Mouse (Mus musculus): ENCODE results near the gene Nipbl. TPM values are rescaled to one million over a fixed set of nuclear protein-coding genes. Genes with fewer than 3 reads are reported as not detected.
"Not testable (repeated sequence)": the region's sequence is repeated elsewhere in the genome, so short reads cannot be mapped to it uniquely, and the experiment has no call there.

The Nipbl gene
- total RNA-seq (2014; fragmentation: Nextera tagmentation) (52.5 and 57.2 TPM in 2 replicates), total RNA-seq (2017) (48.6 and 61.0 TPM in 2 replicates)

- peak; percentile 67 for ATAC-seq (replicated peaks; ENCODE audit: low FRiP score, low TSS enrichment, poor library complexity, severe bottlenecking)
Observed at GRCm38 (mm10) chr15:8443926-8444889, at the start of gene Nipbl. Gene Nipbl (minus strand): TSS chr15:8444463.

GRCm38 (mm10) chr15:8485261-8485660 is 41.0 kb upstream of the Nipbl start:
- ATAC-seq (replicated peaks; ENCODE audit: low FRiP score, low TSS enrichment, poor library complexity, severe bottlenecking): no peak

DNA sequence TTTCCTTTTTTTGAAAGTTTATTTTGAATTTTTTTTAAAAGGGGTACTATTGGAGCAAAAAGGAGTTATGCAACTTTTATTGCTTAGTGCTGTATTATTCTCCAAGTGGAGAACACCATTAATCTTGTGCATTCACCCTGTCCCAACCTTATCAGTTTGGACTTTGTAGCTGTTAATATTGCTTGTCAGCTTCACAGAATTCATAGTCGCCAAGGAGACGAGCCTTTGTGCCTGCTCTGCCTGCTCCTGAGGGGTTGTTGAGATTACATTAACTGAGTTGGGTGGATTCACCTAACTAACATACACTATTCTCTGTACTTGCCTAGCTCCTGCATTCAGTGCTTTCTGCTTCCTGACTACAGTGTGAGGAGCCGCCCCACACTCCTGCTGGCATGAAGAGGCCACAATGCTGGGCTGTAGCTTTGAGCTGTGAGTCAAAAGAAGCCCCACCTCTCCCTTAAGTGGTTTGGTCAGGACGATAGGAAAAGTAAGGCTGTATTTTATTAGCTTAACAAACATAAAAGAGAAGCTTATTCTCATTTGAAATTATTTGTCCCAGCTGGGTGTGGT is 24.8 kb upstream of the Nipbl start:
- ATAC-seq (replicated peaks; ENCODE audit: low FRiP score, low TSS enrichment, poor library complexity, severe bottlenecking): no peak

DNA sequence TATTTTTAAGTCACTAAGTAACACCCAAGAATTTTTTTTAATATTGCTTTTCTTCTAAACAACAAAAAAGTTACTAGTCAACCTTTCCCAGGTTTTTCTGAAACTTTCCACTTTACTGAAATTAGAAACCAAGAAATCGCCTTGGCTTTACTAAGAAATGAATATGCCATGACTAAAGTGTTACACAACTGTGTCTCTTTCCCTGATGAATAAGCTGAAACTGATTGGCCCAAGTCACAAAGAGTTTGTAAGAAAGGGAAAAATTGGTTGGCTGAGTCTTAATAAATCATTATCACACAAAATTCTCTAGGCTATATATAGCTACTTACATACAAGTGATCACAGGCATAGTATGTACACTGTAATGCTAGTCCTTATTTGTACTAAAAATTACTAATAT is 19.3 kb upstream of the Nipbl start:
- ATAC-seq (replicated peaks; ENCODE audit: low FRiP score, low TSS enrichment, poor library complexity, severe bottlenecking): no peak

- no peak for ATAC-seq (replicated peaks; ENCODE audit: low FRiP score, low TSS enrichment, poor library complexity, severe bottlenecking)
Observed at GRCm38 (mm10) chr15:8462780-8463179, 18.5 kb upstream of the Nipbl start.

DNA sequence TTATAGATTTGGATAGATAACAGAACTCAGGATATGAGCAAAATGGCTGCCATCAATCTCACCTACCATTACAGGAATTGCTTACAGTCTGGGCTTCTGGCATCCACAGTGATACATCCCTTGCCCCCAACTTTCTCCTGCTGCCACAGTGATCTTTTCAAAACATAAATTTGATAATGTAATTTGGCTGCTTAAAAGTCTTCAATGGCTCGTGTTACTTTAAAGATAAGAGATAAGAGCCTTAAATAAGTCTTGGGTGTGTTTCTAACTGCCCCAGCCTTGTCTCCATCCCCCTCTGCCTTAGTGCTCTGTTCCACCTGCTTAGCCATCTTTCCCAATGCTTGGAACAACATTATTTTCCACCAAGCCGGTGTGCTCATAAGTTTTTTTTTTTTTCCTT is 16.6 kb upstream of the Nipbl start:
- peak; percentile 37; the same call in 1 of the 2 replicates for ATAC-seq (replicated peaks; ENCODE audit: low FRiP score, low TSS enrichment, poor library complexity, severe bottlenecking)

DNA sequence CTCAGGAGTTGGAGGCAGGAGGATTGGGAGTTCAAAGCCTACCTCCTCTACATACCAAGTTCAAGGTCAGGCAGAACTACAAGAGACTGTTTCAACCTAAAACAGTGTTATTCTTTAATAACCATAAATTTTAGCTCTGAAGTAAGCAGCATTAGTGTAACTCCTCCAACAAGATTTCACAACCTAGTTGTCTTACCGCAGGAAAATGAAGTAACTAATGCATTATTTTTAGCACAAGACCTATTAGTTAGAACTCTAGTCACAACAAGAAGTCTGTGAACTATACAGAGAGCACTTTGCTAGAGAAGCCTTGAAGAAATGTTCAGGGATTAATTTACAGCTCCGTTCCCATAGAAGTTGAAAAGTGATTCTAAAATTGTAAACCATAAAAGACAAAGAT is 15.7 kb upstream of the Nipbl start:
- ATAC-seq (replicated peaks; ENCODE audit: low FRiP score, low TSS enrichment, poor library complexity, severe bottlenecking): no peak

- ATAC-seq (replicated peaks; ENCODE audit: low FRiP score, low TSS enrichment, poor library complexity, severe bottlenecking): not testable (repeated sequence)
Observed at GRCm38 (mm10) chr15:8456223-8456622, 12.0 kb upstream of the Nipbl start.

GRCm38 (mm10) chr15:8455486-8455885 is 11.2 kb upstream of the Nipbl start:
- ATAC-seq (replicated peaks; ENCODE audit: low FRiP score, low TSS enrichment, poor library complexity, severe bottlenecking): no peak

DNA sequence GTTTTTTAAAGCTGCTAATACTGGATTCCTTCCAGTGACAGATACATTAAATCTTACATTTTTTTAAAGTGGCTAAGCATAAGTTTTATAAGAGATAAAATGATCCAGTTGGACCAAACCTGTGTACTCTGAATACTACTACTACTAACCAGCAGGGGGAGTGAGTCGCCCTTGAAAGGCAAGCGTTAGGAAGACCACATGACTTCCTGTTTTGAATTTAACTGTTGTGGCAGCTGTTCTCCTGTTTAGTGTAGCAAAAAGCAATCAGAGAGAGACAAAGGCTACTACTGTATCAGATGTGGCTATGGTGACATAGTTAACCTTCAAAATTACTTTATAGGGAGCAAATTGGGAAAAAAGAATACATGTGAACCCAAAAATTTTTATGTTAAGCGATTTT is 6.8 kb upstream of the Nipbl start:
- peak; percentile 87 for ATAC-seq (replicated peaks; ENCODE audit: low FRiP score, low TSS enrichment, poor library complexity, severe bottlenecking)

DNA sequence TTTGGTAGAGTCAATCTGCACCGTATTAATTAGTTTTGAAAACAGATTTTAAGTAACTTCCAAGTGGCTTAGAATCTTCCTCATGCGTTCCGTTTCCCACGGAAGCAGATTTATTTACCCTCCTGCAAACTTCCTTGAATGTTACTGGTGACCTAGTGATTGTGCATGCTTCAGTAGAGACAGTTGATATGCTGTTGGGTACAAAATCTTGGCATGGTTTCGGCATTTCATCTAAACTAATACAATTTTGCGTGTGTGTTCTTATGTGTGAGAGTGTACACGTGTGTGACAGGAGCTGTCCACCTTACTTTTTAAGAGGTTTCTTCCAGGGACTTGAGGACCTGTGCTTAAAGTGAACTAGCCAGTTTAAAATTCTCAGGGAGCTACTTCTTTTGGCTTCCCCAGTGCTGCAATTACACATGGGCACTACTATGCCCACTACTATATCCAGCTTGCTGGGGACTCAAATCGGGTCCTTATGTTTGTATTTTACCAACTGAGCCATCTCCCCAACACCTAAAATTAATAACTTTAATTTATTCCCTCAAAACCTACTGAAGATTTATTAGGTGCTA is 3.0 kb upstream of the Nipbl start:
- no peak for ATAC-seq (replicated peaks; ENCODE audit: low FRiP score, low TSS enrichment, poor library complexity, severe bottlenecking)

DNA sequence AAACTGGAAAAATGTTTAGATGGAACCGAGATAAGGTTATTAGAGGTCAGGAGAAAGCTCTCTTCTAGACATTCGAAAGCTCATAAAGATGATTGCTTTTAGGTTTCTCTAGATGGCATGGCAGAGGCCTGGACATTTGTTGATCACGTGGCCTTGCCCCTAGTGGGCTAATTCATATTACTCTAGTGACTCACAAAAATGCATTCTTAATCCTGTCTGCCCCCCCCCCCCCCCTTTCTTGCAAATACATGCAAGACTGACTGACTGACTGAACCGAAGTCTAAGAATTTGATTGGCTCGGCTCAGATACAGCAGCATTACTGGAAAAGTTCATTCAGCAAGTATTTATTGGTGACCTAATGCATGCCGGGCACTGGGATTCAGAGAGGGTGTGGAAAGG is 2.2 kb upstream of the Nipbl start:
- ATAC-seq (replicated peaks; ENCODE audit: low FRiP score, low TSS enrichment, poor library complexity, severe bottlenecking): peak; percentile 29

GRCm38 (mm10) chr15:8445951-8446419 is 1.7 kb upstream of the Nipbl start:
- ATAC-seq (replicated peaks; ENCODE audit: low FRiP score, low TSS enrichment, poor library complexity, severe bottlenecking): peak; percentile 28

DNA sequence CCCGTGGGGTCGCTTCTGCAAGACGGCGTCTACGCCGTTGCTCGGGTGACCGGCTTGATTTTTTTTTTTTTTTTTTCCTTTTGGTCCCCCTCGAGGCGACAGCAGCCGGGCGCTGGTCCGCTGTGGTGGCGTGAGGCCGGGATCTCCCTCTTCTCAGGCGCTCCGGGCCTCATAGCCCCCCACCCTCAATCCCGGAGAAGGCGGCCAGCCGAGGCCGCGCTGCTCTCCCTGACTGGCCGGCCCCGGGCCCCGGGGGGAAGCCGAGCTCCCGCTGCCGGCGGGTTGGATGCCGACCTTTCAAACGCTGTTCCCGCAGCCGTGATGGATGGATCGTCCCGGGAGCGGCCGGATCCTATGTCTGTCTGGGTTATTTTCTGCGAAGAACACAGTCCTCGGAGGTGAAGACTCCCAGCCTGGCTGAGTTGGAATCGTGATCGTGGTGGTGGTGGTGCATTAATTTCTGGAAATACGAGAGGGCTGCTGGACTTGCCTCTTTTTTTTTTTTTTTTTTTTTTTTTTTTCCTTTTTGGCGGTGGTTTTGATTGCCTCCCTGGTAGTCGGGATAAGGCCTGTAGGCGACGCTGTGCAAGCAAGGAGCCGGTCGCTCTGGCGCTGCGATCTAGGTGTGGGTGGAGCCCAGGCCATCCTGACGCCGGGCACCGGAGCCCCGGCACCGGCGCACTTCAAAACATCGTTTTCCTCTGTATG is 781 bp upstream of the Nipbl start:
- peak; percentile 78 for ATAC-seq (replicated peaks; ENCODE audit: low FRiP score, low TSS enrichment, poor library complexity, severe bottlenecking)

GRCm38 (mm10) chr15:8443168-8443925 is 916 bp downstream of the Nipbl start:
- peak; percentile 15; the same call in 1 of the 2 replicates for ATAC-seq (replicated peaks; ENCODE audit: low FRiP score, low TSS enrichment, poor library complexity, severe bottlenecking)

DNA sequence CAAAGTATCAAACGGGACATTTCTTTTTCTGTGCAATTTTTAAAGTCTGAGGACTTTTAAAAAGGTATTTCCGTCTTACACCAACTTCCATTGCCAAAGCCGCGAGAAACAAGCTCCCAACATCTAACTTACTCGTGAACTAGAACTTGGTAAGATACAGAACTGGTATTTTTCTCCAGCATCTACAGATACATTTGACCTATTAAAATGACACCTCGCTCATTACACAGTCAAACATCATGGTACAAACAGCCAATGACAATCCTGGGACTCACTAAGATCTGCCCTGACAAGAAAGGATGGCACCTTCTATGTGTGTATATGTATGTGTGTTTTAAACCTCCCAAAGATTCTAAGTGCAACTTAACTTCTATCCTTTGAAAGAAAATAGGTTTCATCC is 1.5 kb downstream of the Nipbl start:
- ATAC-seq (replicated peaks; ENCODE audit: low FRiP score, low TSS enrichment, poor library complexity, severe bottlenecking): peak; percentile 62

- no peak for ATAC-seq (replicated peaks; ENCODE audit: low FRiP score, low TSS enrichment, poor library complexity, severe bottlenecking)
Observed at GRCm38 (mm10) chr15:8442156-8442555, 2.1 kb downstream of the Nipbl start.

DNA sequence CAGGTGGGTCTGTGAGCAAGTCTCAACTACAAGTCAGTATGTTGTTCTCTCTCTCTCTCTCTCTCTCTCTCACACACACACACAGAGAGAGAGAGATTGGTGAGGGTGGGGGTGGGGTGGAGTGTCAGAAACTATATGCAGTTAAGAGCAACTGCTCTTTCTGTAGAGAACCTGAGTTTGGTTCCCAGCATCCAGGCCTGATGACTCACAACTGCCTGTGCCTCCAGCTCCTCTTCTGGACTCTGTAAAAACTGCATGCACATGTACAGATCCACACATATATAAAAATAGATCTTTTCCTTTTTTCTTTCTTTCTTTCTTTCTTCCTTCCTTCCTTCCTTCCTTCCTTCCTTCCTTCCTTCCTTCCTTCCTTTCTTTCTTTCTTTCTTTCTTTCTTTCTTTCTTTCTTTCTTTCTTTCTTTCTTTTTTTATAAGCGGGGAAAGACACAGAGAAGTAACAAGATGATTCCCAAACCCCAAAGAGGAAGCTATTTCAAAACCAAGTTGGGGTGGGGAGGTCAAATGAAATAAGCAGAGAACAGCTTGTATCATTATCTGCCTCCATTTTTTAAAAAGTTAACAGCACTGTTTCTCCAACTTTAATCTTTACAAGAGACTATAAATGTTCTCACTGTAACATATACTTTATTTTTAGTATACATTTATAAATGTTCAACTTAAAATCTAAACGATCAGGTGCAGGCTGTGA is 10.9 kb downstream of the Nipbl start:
- peak; percentile 81 for ATAC-seq (replicated peaks; ENCODE audit: low FRiP score, low TSS enrichment, poor library complexity, severe bottlenecking)

All from megakaryocyte-erythroid progenitor cell, adult 5-6 weeks (primary cell).